Mouse (Mus musculus) left cerebral cortex, postnatal 4 days (tissue): ENCODE data around the gene Trappc6b. TPM values are rescaled to one million over a fixed set of nuclear protein-coding genes. Genes with fewer than 3 reads are reported as not detected.

ENCODE experiments used
- total RNA-seq, 2 experiments: library from RNA; stranded (reverse); gene quantifications; 2 replicates each; pipeline ENCODE4 v1.2.3; 2021

The Trappc6b gene
- total RNA-seq, 2 experiments from 2014 or later, result 93.2 to 99.6 TPM

Other genes starting within 250 kb of the Trappc6b start
- 100 to 1,000 TPM; 148 to 151 TPM for gene Sec23a, start 49.5 kb downstream of the Trappc6b start, total RNA-seq
- gene Gemin2, start 48.1 kb downstream of the Trappc6b start, total RNA-seq, result 1 to 10 TPM; 6.5 to 7.0 TPM
- gene Pnn, start 5.4 kb upstream of the Trappc6b start, total RNA-seq, result 10 to 100 TPM; 59.9 to 65.4 TPM
- gene Mia2, start 34.3 kb upstream of the Trappc6b start, total RNA-seq, result 10 to 100 TPM; 32.1 to 33.1 TPM
- 10 to 100 TPM; 18.9 to 20.3 TPM for gene Fbxo33, start 158.3 kb upstream of the Trappc6b start, total RNA-seq